Mouse (Mus musculus): ENCODE results near the gene Elf1. TPM values are rescaled to one million over a fixed set of nuclear protein-coding genes. Genes with fewer than 3 reads are reported as not detected.

The Elf1 gene
- polyA plus RNA-seq, 1 experiment from 2014 or later: 11.0 TPM

GRCm38 (mm10) chr14:79515511-79516242 is 34.7 kb downstream of the Elf1 start:
- no peak overlapping the region for H3K4me2 ChIP-seq
- no peaks in the 10 kb centered on the region for H3K27me3 ChIP-seq (replicated peaks)
- H3K4me3 ChIP-seq: no peak overlapping the region
- peaks cover 15% of the 10 kb centered on the region for H3K4me1 ChIP-seq (replicated peaks)
- no peak for ATAC-seq (ENCODE audit: insufficient number of reproducible peaks, low FRiP score)
- no peaks in the 10 kb centered on the region for H3K36me3 ChIP-seq
- no peaks in the 10 kb centered on the region for H3K9me3 ChIP-seq (replicated peaks)
- H3K27ac ChIP-seq (ENCODE audit: poor library complexity, severe bottlenecking): no peak overlapping the region
- H3K9ac ChIP-seq: no peak overlapping the region
- 82% methylated on average over 8 of the region's 8 CpGs for WGBS

DNA sequence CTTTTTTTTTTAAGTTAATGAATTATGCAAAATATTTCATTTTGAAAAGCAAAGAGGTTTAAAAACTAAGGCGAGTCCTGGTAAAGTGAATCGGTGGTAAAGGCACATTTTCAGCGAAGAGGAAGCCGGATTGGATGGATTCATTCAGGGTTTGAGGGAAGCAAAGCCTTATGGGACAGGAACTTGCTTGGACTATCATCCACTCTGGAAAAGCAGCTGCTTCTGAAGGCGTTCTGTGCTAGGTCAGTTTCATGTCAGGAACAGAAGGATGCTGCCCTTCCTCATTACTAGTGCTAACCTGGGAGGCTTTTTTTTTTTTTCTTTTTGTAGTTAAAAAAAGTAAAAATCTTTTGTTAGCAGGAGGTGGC is 35.2 kb downstream of the Elf1 start:
- 81% methylated on average over 5 of the region's 5 CpGs for WGBS
- ATAC-seq (ENCODE audit: insufficient number of reproducible peaks, low FRiP score): no peak
- Histone ChIP-seq H3K9me3 (replicated peaks) (no peaks in the 10 kb centered on the region), H3K27ac (ENCODE audit: poor library complexity, severe bottlenecking) (no peak overlapping the region), H3K36me3 (no peaks in the 10 kb centered on the region), H3K9ac (no peak overlapping the region), H3K4me2 (no peak overlapping the region), H3K4me3 (no peak overlapping the region), H3K4me1 (replicated peaks) (peaks cover 15% of the 10 kb centered on the region), H3K27me3 (replicated peaks) (no peaks in the 10 kb centered on the region)

DNA sequence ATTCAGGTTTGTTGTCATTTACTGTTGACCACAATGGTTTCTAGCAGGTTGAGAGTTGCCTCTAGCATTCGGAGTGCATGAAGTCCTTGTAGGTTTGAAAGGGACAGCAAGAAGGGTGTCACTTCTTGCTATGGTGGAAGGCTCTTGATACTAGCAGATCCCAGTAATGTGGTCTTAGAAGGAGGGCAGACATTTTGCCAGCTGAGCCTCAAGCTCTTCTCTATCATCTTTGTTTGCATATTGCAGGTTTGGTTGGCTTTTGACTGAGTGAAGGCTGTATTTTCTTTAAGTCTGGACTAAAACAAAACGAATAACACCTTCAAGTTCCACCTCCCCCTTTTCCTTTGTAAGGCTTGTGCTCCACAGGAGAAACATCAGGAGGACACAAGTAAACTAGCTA is 35.8 kb downstream of the Elf1 start:
- Histone ChIP-seq H3K27me3 (replicated peaks) (no peaks in the 10 kb centered on the region), H3K4me2 (no peak overlapping the region), H3K4me1 (replicated peaks) (peaks cover 15% of the 10 kb centered on the region), H3K4me3 (no peak overlapping the region), H3K9me3 (replicated peaks) (no peaks in the 10 kb centered on the region), H3K27ac (ENCODE audit: poor library complexity, severe bottlenecking) (no peak overlapping the region), H3K9ac (no peak overlapping the region), H3K36me3 (no peaks in the 10 kb centered on the region)
- WGBS: 75% methylated on average over 2 of the region's 2 CpGs
- no peak for ATAC-seq (ENCODE audit: insufficient number of reproducible peaks, low FRiP score)

DNA sequence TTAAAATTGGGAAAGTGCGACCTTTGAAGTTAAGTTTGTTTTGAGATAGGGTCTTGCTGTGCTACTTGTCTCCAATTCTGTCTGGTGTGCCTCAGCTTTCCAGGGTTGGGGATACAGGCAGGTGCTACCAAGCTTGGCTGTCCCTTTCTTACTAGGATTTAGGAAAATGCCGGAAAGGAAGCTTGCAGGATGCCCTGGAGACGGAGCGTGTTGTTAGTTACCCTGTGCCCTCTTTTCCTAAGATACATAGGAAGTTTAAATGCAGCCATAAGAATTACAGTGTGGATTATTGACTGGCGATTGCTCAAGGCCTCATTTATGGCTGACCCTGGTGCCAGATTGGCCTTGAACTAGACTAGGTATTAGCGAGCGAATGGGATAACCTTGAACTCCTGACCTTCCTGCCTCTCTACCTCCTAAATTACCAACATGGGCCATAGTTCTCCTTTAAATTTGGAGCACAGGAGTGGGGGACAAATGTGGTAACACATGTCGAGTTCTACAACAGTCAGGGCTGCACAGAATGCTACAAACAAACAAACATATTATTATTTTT is 36.3 kb downstream of the Elf1 start:
- Histone ChIP-seq H3K4me2 (no peak overlapping the region), H3K27me3 (replicated peaks) (no peaks in the 10 kb centered on the region), H3K4me1 (replicated peaks) (peaks cover 14% of the 10 kb centered on the region), H3K4me3 (no peak overlapping the region), H3K36me3 (no peaks in the 10 kb centered on the region), H3K27ac (ENCODE audit: poor library complexity, severe bottlenecking) (no peak overlapping the region), H3K9me3 (replicated peaks) (no peaks in the 10 kb centered on the region), H3K9ac (no peak overlapping the region)
- no peak for ATAC-seq (ENCODE audit: insufficient number of reproducible peaks, low FRiP score)
- 84% methylated on average over 8 of the region's 8 CpGs for WGBS

GRCm38 (mm10) chr14:79518123-79518522 is 37.1 kb downstream of the Elf1 start:
- Histone ChIP-seq H3K27ac (ENCODE audit: poor library complexity, severe bottlenecking) (no peak overlapping the region), H3K4me1 (replicated peaks) (peaks cover 16% of the 10 kb centered on the region), H3K36me3 (no peaks in the 10 kb centered on the region), H3K9ac (no peak overlapping the region), H3K4me2 (no peak overlapping the region), H3K4me3 (no peak overlapping the region), H3K27me3 (replicated peaks) (no peaks in the 10 kb centered on the region), H3K9me3 (replicated peaks) (no peaks in the 10 kb centered on the region)
- 85% methylated on average over 2 of the region's 2 CpGs for WGBS
- no peak for ATAC-seq (ENCODE audit: insufficient number of reproducible peaks, low FRiP score)

- H3K4me1 ChIP-seq (replicated peaks): peaks cover 16% of the 10 kb centered on the region
- no peak overlapping the region for H3K9ac ChIP-seq
- WGBS: 66% methylated on average over 19 of the region's 19 CpGs
- H3K36me3 ChIP-seq: no peaks in the 10 kb centered on the region
- no peaks in the 10 kb centered on the region for H3K27me3 ChIP-seq (replicated peaks)
- no peaks in the 10 kb centered on the region for H3K9me3 ChIP-seq (replicated peaks)
- no peak overlapping the region for H3K27ac ChIP-seq (ENCODE audit: poor library complexity, severe bottlenecking)
- no peak overlapping the region for H3K4me2 ChIP-seq
- no peak for ATAC-seq (ENCODE audit: insufficient number of reproducible peaks, low FRiP score)
- no peak overlapping the region for H3K4me3 ChIP-seq
These were observed 38.0 kb downstream of the Elf1 start for GRCm38 (mm10) chr14:79518761-79519662.

GRCm38 (mm10) chr14:79519663-79519975 is 38.6 kb downstream of the Elf1 start:
- H3K9ac ChIP-seq: no peak overlapping the region
- H3K9me3 ChIP-seq (replicated peaks): no peaks in the 10 kb centered on the region
- H3K4me2 ChIP-seq: no peak overlapping the region
- 59% methylated on average over 1 of the region's 1 CpGs for WGBS
- H3K36me3 ChIP-seq: no peaks in the 10 kb centered on the region
- no peak for ATAC-seq (ENCODE audit: insufficient number of reproducible peaks, low FRiP score)
- H3K27me3 ChIP-seq (replicated peaks): no peaks in the 10 kb centered on the region
- no peak overlapping the region for H3K27ac ChIP-seq (ENCODE audit: poor library complexity, severe bottlenecking)
- peaks cover 18% of the 10 kb centered on the region for H3K4me1 ChIP-seq (replicated peaks)
- H3K4me3 ChIP-seq: no peak overlapping the region

- H3K4me2 ChIP-seq: no peak overlapping the region
- no peak for ATAC-seq (ENCODE audit: insufficient number of reproducible peaks, low FRiP score)
These were observed 39.6 kb downstream of the Elf1 start for GRCm38 (mm10) chr14:79520612-79521011.

GRCm38 (mm10) chr14:79521056-79521455 is 40.1 kb downstream of the Elf1 start:
- WGBS: 75% methylated on average over 1 of the region's 1 CpGs
- H3K4me3 ChIP-seq: no peak overlapping the region
- H3K9ac ChIP-seq: no peak overlapping the region
- H3K27me3 ChIP-seq (replicated peaks): no peaks in the 10 kb centered on the region
- ATAC-seq (ENCODE audit: insufficient number of reproducible peaks, low FRiP score): no peak
- H3K9me3 ChIP-seq (replicated peaks): no peaks in the 10 kb centered on the region
- H3K4me1 ChIP-seq (replicated peaks): peaks cover 18% of the 10 kb centered on the region
- H3K36me3 ChIP-seq: no peaks in the 10 kb centered on the region
- no peak overlapping the region for H3K4me2 ChIP-seq
- peak overlapping the region; percentile 49; the same call in 1 of the 2 replicates for H3K27ac ChIP-seq (ENCODE audit: poor library complexity, severe bottlenecking)

More at GRCm38 (mm10) chr14:79520612-79521011, 39.6 kb downstream of the Elf1 start:
- H3K27ac ChIP-seq (ENCODE audit: poor library complexity, severe bottlenecking): no peak overlapping the region
- H3K9ac ChIP-seq: no peak overlapping the region
- no peaks in the 10 kb centered on the region for H3K9me3 ChIP-seq (replicated peaks)
- no peak overlapping the region for H3K4me3 ChIP-seq
- no peaks in the 10 kb centered on the region for H3K36me3 ChIP-seq
- peaks cover 18% of the 10 kb centered on the region for H3K4me1 ChIP-seq (replicated peaks)
- no peaks in the 10 kb centered on the region for H3K27me3 ChIP-seq (replicated peaks)

- no peak overlapping the region for H3K4me2 ChIP-seq
- no peak overlapping the region for H3K9ac ChIP-seq
- 55% methylated on average over 6 of the region's 6 CpGs for WGBS
- H3K36me3 ChIP-seq: no peaks in the 10 kb centered on the region
- H3K4me3 ChIP-seq: no peak overlapping the region
- no peak for ATAC-seq (ENCODE audit: insufficient number of reproducible peaks, low FRiP score)
- peak overlapping the region; percentile 49; the same call in 1 of the 2 replicates for H3K27ac ChIP-seq (ENCODE audit: poor library complexity, severe bottlenecking)
- H3K4me1 ChIP-seq (replicated peaks): peaks cover 18% of the 10 kb centered on the region
- no peaks in the 10 kb centered on the region for H3K27me3 ChIP-seq (replicated peaks)
- H3K9me3 ChIP-seq (replicated peaks): no peaks in the 10 kb centered on the region
These were observed 40.6 kb downstream of the Elf1 start for GRCm38 (mm10) chr14:79521471-79522117.

GRCm38 (mm10) chr14:79522387-79522786 is 41.4 kb downstream of the Elf1 start:
- no peak overlapping the region for H3K27ac ChIP-seq (ENCODE audit: poor library complexity, severe bottlenecking)
- WGBS: 77% methylated on average over 9 of the region's 9 CpGs

More at GRCm38 (mm10) chr14:79522387-79522786, 41.4 kb downstream of the Elf1 start:
- H3K36me3 ChIP-seq: no peaks in the 10 kb centered on the region
- no peaks in the 10 kb centered on the region for H3K9me3 ChIP-seq (replicated peaks)
- no peak overlapping the region for H3K4me2 ChIP-seq
- ATAC-seq (ENCODE audit: insufficient number of reproducible peaks, low FRiP score): no peak
- peaks cover 18% of the 10 kb centered on the region for H3K4me1 ChIP-seq (replicated peaks)
- no peak overlapping the region for H3K4me3 ChIP-seq
- no peak overlapping the region for H3K9ac ChIP-seq
- H3K27me3 ChIP-seq (replicated peaks): no peaks in the 10 kb centered on the region

All from heart, embryonic 12.5 days (tissue).